Mouse (Mus musculus): Measurements from ENCODE around the gene Kank2. TPM values are rescaled to one million over a fixed set of nuclear protein-coding genes. Genes with fewer than 3 reads are reported as not detected.
"Not testable (repeated sequence)": the region's sequence is repeated elsewhere in the genome, so short reads cannot be mapped to it uniquely, and the experiment has no call there.

Gene Kank2
- polyA plus RNA-seq, 1 experiment from 2014 or later: 5.0 TPM

- not testable (repeated sequence) for H3K4me2 ChIP-seq (ENCODE audit: low read depth, low read length); H3K4me1 ChIP-seq (ENCODE audit: control insufficient read depth, low read depth, low read length); H3K9ac ChIP-seq (ENCODE audit: low read depth, low read length); H3K27ac ChIP-seq (ENCODE audit: low read length); H3K4me3 ChIP-seq (ENCODE audit: low read depth, low read length); H3K27me3 ChIP-seq (ENCODE audit: control insufficient read depth, insufficient read depth, low read depth, low read length); H3K9me3 ChIP-seq (replicated peaks; ENCODE audit: control insufficient read depth, low read length); H3K36me3 ChIP-seq (ENCODE audit: control insufficient read depth, insufficient read depth); ATAC-seq (ENCODE audit: low read depth)
- WGBS (ENCODE audit: insufficient replicate concordance): 44% methylated on average over 1 of the region's 2 CpGs
These were observed 12.2 kb downstream of the Kank2 start for GRCm38 (mm10) chr9:21786309-21786708.

- no peaks in the 10 kb centered on the region for H3K36me3 ChIP-seq (ENCODE audit: control insufficient read depth, insufficient read depth)
- ATAC-seq (ENCODE audit: low read depth): 0 out of 2 replicates have a peak, but pooled peaks have one; percentile 11
- H3K9ac ChIP-seq (ENCODE audit: low read depth, low read length): no peak overlapping the region
- 60% methylated on average over 7 of the region's 7 CpGs for WGBS (ENCODE audit: insufficient replicate concordance)
- no peaks in the 10 kb centered on the region for H3K4me1 ChIP-seq (ENCODE audit: control insufficient read depth, low read depth, low read length)
- H3K27ac ChIP-seq (ENCODE audit: low read length): no peak overlapping the region
- no peaks in the 10 kb centered on the region for H3K9me3 ChIP-seq (replicated peaks; ENCODE audit: control insufficient read depth, low read length)
- no peak overlapping the region for H3K4me2 ChIP-seq (ENCODE audit: low read depth, low read length)
- H3K4me3 ChIP-seq (ENCODE audit: low read depth, low read length): no peak overlapping the region
- no peaks in the 10 kb centered on the region for H3K27me3 ChIP-seq (ENCODE audit: control insufficient read depth, insufficient read depth, low read depth, low read length)
These were observed 13.8 kb downstream of the Kank2 start for GRCm38 (mm10) chr9:21784517-21785307.

- 58% methylated on average over 15 of the region's 15 CpGs for WGBS (ENCODE audit: insufficient replicate concordance)
- Histone ChIP-seq H3K4me1 (ENCODE audit: control insufficient read depth, low read depth, low read length) (no peaks in the 10 kb centered on the region), H3K36me3 (ENCODE audit: control insufficient read depth, insufficient read depth) (peaks cover 8% of the 10 kb centered on the region), H3K27me3 (ENCODE audit: control insufficient read depth, insufficient read depth, low read depth, low read length) (no peaks in the 10 kb centered on the region), H3K4me2 (ENCODE audit: low read depth, low read length) (no peak overlapping the region), H3K9me3 (replicated peaks; ENCODE audit: control insufficient read depth, low read length) (no peaks in the 10 kb centered on the region), H3K9ac (ENCODE audit: low read depth, low read length) (no peak overlapping the region), H3K27ac (ENCODE audit: low read length) (no peak overlapping the region), H3K4me3 (ENCODE audit: low read depth, low read length) (no peak overlapping the region)
- no peak for ATAC-seq (ENCODE audit: low read depth)
These were observed 16.7 kb downstream of the Kank2 start for GRCm38 (mm10) chr9:21781657-21782468.

GRCm38 (mm10) chr9:21777726-21778125, 20.8 kb downstream of the Kank2 start:
- no peak for ATAC-seq (ENCODE audit: low read depth)
- Histone ChIP-seq H3K27me3 (ENCODE audit: control insufficient read depth, insufficient read depth, low read depth, low read length) (no peaks in the 10 kb centered on the region), H3K4me1 (ENCODE audit: control insufficient read depth, low read depth, low read length) (no peaks in the 10 kb centered on the region), H3K9ac (ENCODE audit: low read depth, low read length) (no peak overlapping the region), H3K9me3 (replicated peaks; ENCODE audit: control insufficient read depth, low read length) (no peaks in the 10 kb centered on the region), H3K4me2 (ENCODE audit: low read depth, low read length) (no peak overlapping the region), H3K4me3 (ENCODE audit: low read depth, low read length) (no peak overlapping the region), H3K27ac (ENCODE audit: low read length) (no peak overlapping the region), H3K36me3 (ENCODE audit: control insufficient read depth, insufficient read depth) (peaks cover 8% of the 10 kb centered on the region)
- WGBS (ENCODE audit: insufficient replicate concordance): 52% methylated on average over 3 of the region's 3 CpGs

GRCm38 (mm10) chr9:21774353-21774752, 24.2 kb downstream of the Kank2 start:
- H3K9ac ChIP-seq (ENCODE audit: low read depth, low read length): no peak overlapping the region
- H3K4me2 ChIP-seq (ENCODE audit: low read depth, low read length): no peak overlapping the region
- peaks cover 8% of the 10 kb centered on the region for H3K36me3 ChIP-seq (ENCODE audit: control insufficient read depth, insufficient read depth)
- H3K4me3 ChIP-seq (ENCODE audit: low read depth, low read length): no peak overlapping the region
- H3K9me3 ChIP-seq (replicated peaks; ENCODE audit: control insufficient read depth, low read length): no peaks in the 10 kb centered on the region
- no peak overlapping the region for H3K27ac ChIP-seq (ENCODE audit: low read length)
- ATAC-seq (ENCODE audit: low read depth): no peak
- no peaks in the 10 kb centered on the region for H3K27me3 ChIP-seq (ENCODE audit: control insufficient read depth, insufficient read depth, low read depth, low read length)
- H3K4me1 ChIP-seq (ENCODE audit: control insufficient read depth, low read depth, low read length): no peaks in the 10 kb centered on the region
- WGBS (ENCODE audit: insufficient replicate concordance): 83% methylated on average over 16 of the region's 16 CpGs

GRCm38 (mm10) chr9:21773396-21773795, 25.1 kb downstream of the Kank2 start:
- not testable (repeated sequence) for H3K4me3 ChIP-seq (ENCODE audit: low read depth, low read length); H3K9ac ChIP-seq (ENCODE audit: low read depth, low read length); H3K36me3 ChIP-seq (ENCODE audit: control insufficient read depth, insufficient read depth); H3K27ac ChIP-seq (ENCODE audit: low read length); ATAC-seq (ENCODE audit: low read depth); H3K4me1 ChIP-seq (ENCODE audit: control insufficient read depth, low read depth, low read length); H3K9me3 ChIP-seq (replicated peaks; ENCODE audit: control insufficient read depth, low read length); H3K4me2 ChIP-seq (ENCODE audit: low read depth, low read length); H3K27me3 ChIP-seq (ENCODE audit: control insufficient read depth, insufficient read depth, low read depth, low read length)
- WGBS (ENCODE audit: insufficient replicate concordance): 55% methylated on average over 5 of the region's 5 CpGs

GRCm38 (mm10) chr9:21769558-21770183, 28.9 kb downstream of the Kank2 start:
- no peak overlapping the region for H3K4me2 ChIP-seq (ENCODE audit: low read depth, low read length)
- H3K27me3 ChIP-seq (ENCODE audit: control insufficient read depth, insufficient read depth, low read depth, low read length): no peaks in the 10 kb centered on the region
- H3K36me3 ChIP-seq (ENCODE audit: control insufficient read depth, insufficient read depth): no peaks in the 10 kb centered on the region; the same call in none of the 2 replicates
- ATAC-seq (ENCODE audit: low read depth): no peak
- H3K9ac ChIP-seq (ENCODE audit: low read depth, low read length): no peak overlapping the region
- H3K9me3 ChIP-seq (replicated peaks; ENCODE audit: control insufficient read depth, low read length): no peaks in the 10 kb centered on the region
- H3K27ac ChIP-seq (ENCODE audit: low read length): no peak overlapping the region
- no peaks in the 10 kb centered on the region for H3K4me1 ChIP-seq (ENCODE audit: control insufficient read depth, low read depth, low read length)
- WGBS (ENCODE audit: insufficient replicate concordance): 77% methylated on average over 26 of the region's 26 CpGs
- H3K4me3 ChIP-seq (ENCODE audit: low read depth, low read length): no peak overlapping the region

- WGBS (ENCODE audit: insufficient replicate concordance): 58% methylated on average over 13 of the region's 13 CpGs
- Histone ChIP-seq H3K9me3 (replicated peaks; ENCODE audit: control insufficient read depth, low read length) (no peaks in the 10 kb centered on the region), H3K4me1 (ENCODE audit: control insufficient read depth, low read depth, low read length) (peaks cover 3% of the 10 kb centered on the region), H3K4me2 (ENCODE audit: low read depth, low read length) (no peak overlapping the region), H3K27me3 (ENCODE audit: control insufficient read depth, insufficient read depth, low read depth, low read length) (no peaks in the 10 kb centered on the region), H3K4me3 (ENCODE audit: low read depth, low read length) (no peak overlapping the region), H3K9ac (ENCODE audit: low read depth, low read length) (no peak overlapping the region), H3K36me3 (ENCODE audit: control insufficient read depth, insufficient read depth) (no peaks in the 10 kb centered on the region; the same call in 1 of the 2 replicates), H3K27ac (ENCODE audit: low read length) (no peak overlapping the region)
- ATAC-seq (ENCODE audit: low read depth): no peak
These were observed 29.8 kb downstream of the Kank2 start for GRCm38 (mm10) chr9:21768511-21769411.

All from liver, embryonic 16.5 days (tissue).